Mouse (Mus musculus) embryonic facial prominence, embryonic 11.5 days (tissue): ENCODE results near the gene Agfg1. TPM values are rescaled to one million over a fixed set of nuclear protein-coding genes. Genes with fewer than 3 reads are reported as not detected.

Experiments used
- ATAC-seq: fragments of 200-750 bp; cut with Nextera tagmentation; replicated peaks from 2 replicates; pipeline ENCODE4 v1.8.0; 2017; ENCODE audit warnings: low read depth; ENCODE audit not compliant: insufficient number of reproducible peaks, low FRiP score, low TSS enrichment
- DNase-seq: peaks from one replicate; pipeline ENCODE4 v3.0.0-alpha.2; 2015; ENCODE audit warnings: low spot score
- H3K27ac ChIP-seq: fragments of 300-500 bp; sonication (generic); replicated peaks from 2 replicates; pipeline ENCODE4 v1.5.1; 2014; ENCODE audit warnings: mild to moderate bottlenecking, low read depth, low read length, control low read depth
- H3K27me3 ChIP-seq: fragments of 300-500 bp; sonication (generic); 2 replicates; pipeline ENCODE4 v1.6.1; 2014; ENCODE audit warnings: mild to moderate bottlenecking, low read length, moderate library complexity, mixed read lengths; ENCODE audit not compliant: control insufficient read depth, insufficient read depth
- H3K36me3 ChIP-seq: fragments of 300-500 bp; sonication (generic); replicated peaks from 2 replicates; pipeline ENCODE4 v1.6.1; 2014; ENCODE audit warnings: low read depth, mild to moderate bottlenecking, low read length, moderate library complexity, mixed read lengths; ENCODE audit not compliant: control insufficient read depth, insufficient read depth
- H3K4me1 ChIP-seq: fragments of 300-500 bp; sonication (generic); 2 replicates; pipeline ENCODE4 v1.6.1; 2014; ENCODE audit warnings: low read length, mixed read lengths; ENCODE audit not compliant: control insufficient read depth, insufficient read depth
- H3K4me2 ChIP-seq: fragments of 300-500 bp; sonication (generic); 2 replicates; pipeline ENCODE4 v1.6.1; 2014; ENCODE audit warnings: low read depth, mild to moderate bottlenecking, control low read depth, low read length, moderate library complexity
- H3K4me3 ChIP-seq: fragments of 300-500 bp; sonication (generic); 2 replicates; pipeline ENCODE4 v1.5.1; 2014; ENCODE audit warnings: low read depth, low read length, control low read depth
- H3K9ac ChIP-seq: fragments of 300-500 bp; sonication (generic); replicated peaks from 2 replicates; pipeline ENCODE4 v1.6.1; 2014; ENCODE audit warnings: mild to moderate bottlenecking, control low read depth, low read length
- H3K9me3 ChIP-seq: fragments of 300-500 bp; sonication (generic); replicated peaks from 2 replicates; pipeline ENCODE4 v1.6.1; 2016; ENCODE audit warnings: mild to moderate bottlenecking, low read length, inconsistent platforms, mixed read lengths; ENCODE audit not compliant: control insufficient read depth
- WGBS: fragments of 180-500 bp; shearing (Covaris S2); extraction: QIAGEN DNeasy Blood & Tissue Kit; methylation state at CpG from one replicate; pipeline ENCODE4 v1.1.7; 2014; 5-methylcytosine and 5-hydroxymethylcytosine counted together
- polyA plus RNA-seq: library from polyadenylated mRNA; unstranded; fragments of >200 nt; fragmentation: Nextera tagmentation; extraction: Ambion mirVana; gene quantifications from 2 replicates; pipeline ENCODE4 v1.2.1, GENCODE M21; 2014

Agfg1 gene
- polyA plus RNA-seq, 1 experiment from 2014 or later, result 51.6 TPM

- Histone ChIP-seq H3K9me3 (no peaks in the 10 kb centered on the region), H3K4me3 (no peak overlapping the region), H3K27me3 (no peaks in the 10 kb centered on the region), H3K27ac (no peak overlapping the region), H3K9ac (no peak overlapping the region), H3K36me3 (no peaks in the 10 kb centered on the region), H3K4me2 (no peak overlapping the region), H3K4me1 (no peaks in the 10 kb centered on the region)
- 62% methylated on average over 1 of the region's 1 CpGs for WGBS
- DNase-seq (no peak), ATAC-seq (no peak)
Observed at GRCm38 (mm10) chr1:82811766-82812165, 27.5 kb upstream of the Agfg1 start.

- H3K27me3 ChIP-seq, result no peaks in the 10 kb centered on the region
- H3K4me2 ChIP-seq, result no peak overlapping the region
- ATAC-seq, result no peak
- no peak overlapping the region for H3K9ac ChIP-seq
- H3K9me3 ChIP-seq, result no peaks in the 10 kb centered on the region
- no peak for DNase-seq
- H3K36me3 ChIP-seq, result no peaks in the 10 kb centered on the region
- H3K4me1 ChIP-seq, result no peaks in the 10 kb centered on the region
- WGBS, result 75% methylated on average over 17 of the region's 17 CpGs
- H3K4me3 ChIP-seq, result no peak overlapping the region
- no peak overlapping the region for H3K27ac ChIP-seq
Observed at GRCm38 (mm10) chr1:82815941-82816716, 23.2 kb upstream of the Agfg1 start.

GRCm38 (mm10) chr1:82819366-82819765 is 19.9 kb upstream of the Agfg1 start:
- H3K27me3 ChIP-seq, result no peaks in the 10 kb centered on the region
- no peak overlapping the region for H3K4me3 ChIP-seq
- WGBS, result 53% methylated on average over 10 of the region's 10 CpGs
- no peak for DNase-seq
- no peak overlapping the region for H3K9ac ChIP-seq
- no peaks in the 10 kb centered on the region for H3K9me3 ChIP-seq
- H3K4me1 ChIP-seq, result no peaks in the 10 kb centered on the region
- ATAC-seq, result no peak
- no peak overlapping the region for H3K4me2 ChIP-seq
- no peak overlapping the region for H3K27ac ChIP-seq
- no peaks in the 10 kb centered on the region for H3K36me3 ChIP-seq

GRCm38 (mm10) chr1:82820179-82820578 is 19.1 kb upstream of the Agfg1 start:
- H3K4me2 ChIP-seq, result no peak overlapping the region
- no peaks in the 10 kb centered on the region for H3K9me3 ChIP-seq
- ATAC-seq (no peak; the same call in 1 of the 2 replicates), DNase-seq (no peak)
- no peak overlapping the region for H3K4me3 ChIP-seq
- no peaks in the 10 kb centered on the region for H3K27me3 ChIP-seq
- 66% methylated on average over 15 of the region's 15 CpGs for WGBS
- H3K9ac ChIP-seq, result no peak overlapping the region
- H3K36me3 ChIP-seq, result no peaks in the 10 kb centered on the region
- no peak overlapping the region for H3K27ac ChIP-seq
- no peaks in the 10 kb centered on the region for H3K4me1 ChIP-seq

GRCm38 (mm10) chr1:82820626-82821186 is 18.6 kb upstream of the Agfg1 start:
- Histone ChIP-seq H3K9ac (no peak overlapping the region), H3K9me3 (no peaks in the 10 kb centered on the region), H3K36me3 (no peaks in the 10 kb centered on the region), H3K27ac (no peak overlapping the region), H3K4me1 (no peaks in the 10 kb centered on the region), H3K4me2 (no peak overlapping the region), H3K4me3 (no peak overlapping the region), H3K27me3 (no peaks in the 10 kb centered on the region)
- DNase-seq (no peak), ATAC-seq (no peak)
- 83% methylated on average over 3 of the region's 3 CpGs for WGBS

GRCm38 (mm10) chr1:82821846-82822245 is 17.4 kb upstream of the Agfg1 start:
- Histone ChIP-seq H3K27ac (no peak overlapping the region), H3K4me1 (no peaks in the 10 kb centered on the region), H3K9me3 (no peaks in the 10 kb centered on the region), H3K4me2 (no peak overlapping the region), H3K9ac (no peak overlapping the region), H3K27me3 (no peaks in the 10 kb centered on the region), H3K4me3 (no peak overlapping the region), H3K36me3 (no peaks in the 10 kb centered on the region)
- no peak for ATAC-seq
- WGBS, result 88% methylated on average over 3 of the region's 3 CpGs
- no peak for DNase-seq

GRCm38 (mm10) chr1:82824147-82824546 is 15.1 kb upstream of the Agfg1 start:
- H3K36me3 ChIP-seq, result no peaks in the 10 kb centered on the region
- ATAC-seq (no peak), DNase-seq (no peak)
- H3K4me3 ChIP-seq, result no peak overlapping the region
- no peaks in the 10 kb centered on the region for H3K9me3 ChIP-seq
- no peak overlapping the region for H3K4me2 ChIP-seq
- H3K9ac ChIP-seq, result no peak overlapping the region
- H3K27me3 ChIP-seq, result no peaks in the 10 kb centered on the region
- H3K27ac ChIP-seq, result no peak overlapping the region
- 83% methylated on average over 6 of the region's 6 CpGs for WGBS
- no peaks in the 10 kb centered on the region for H3K4me1 ChIP-seq

GRCm38 (mm10) chr1:82825256-82825655 is 14.0 kb upstream of the Agfg1 start:
- Histone ChIP-seq H3K4me3 (no peak overlapping the region), H3K27me3 (no peaks in the 10 kb centered on the region), H3K9ac (no peak overlapping the region), H3K36me3 (no peaks in the 10 kb centered on the region), H3K27ac (no peak overlapping the region), H3K4me2 (no peak overlapping the region), H3K4me1 (no peaks in the 10 kb centered on the region), H3K9me3 (no peaks in the 10 kb centered on the region)
- no peak for ATAC-seq
- no peak for DNase-seq
- 79% methylated on average over 2 of the region's 2 CpGs for WGBS
